Mouse (Mus musculus): ENCODE data around the gene Zglp1.

Gene Zglp1

DNA sequence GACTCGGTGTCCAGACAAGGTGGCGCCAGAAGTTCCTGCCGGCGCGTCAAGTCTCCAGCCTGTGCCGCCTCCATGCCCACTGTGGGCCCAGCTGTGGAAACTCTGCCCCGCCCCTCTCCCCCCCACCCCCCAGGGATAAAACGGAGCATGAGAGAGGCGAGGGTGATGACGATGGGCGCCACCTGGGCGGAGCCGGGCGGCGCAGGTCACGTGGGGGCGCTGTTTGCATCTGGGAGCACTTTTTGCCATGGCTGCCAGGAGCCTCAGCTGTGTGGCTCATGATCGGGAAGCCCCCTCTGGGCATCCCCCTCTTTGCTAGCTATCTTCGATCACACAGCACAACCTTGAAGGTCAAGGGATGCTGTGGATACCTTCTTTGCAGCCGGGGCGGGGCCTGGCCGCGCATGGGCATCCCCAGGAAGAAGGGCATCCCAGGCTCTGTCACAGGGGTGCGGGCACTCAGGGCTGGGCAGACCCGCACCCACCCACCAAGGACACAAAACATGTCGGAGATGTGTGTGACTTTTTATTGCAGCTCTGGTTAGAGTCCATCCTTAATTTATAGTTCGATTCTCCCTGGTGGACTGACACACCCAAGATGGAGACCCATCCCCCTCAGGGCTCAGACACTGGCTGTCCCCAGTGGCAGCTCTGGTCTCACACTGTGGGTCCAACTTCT is at the start of gene Zglp1:
Gene Zglp1, minus strand, starts transcription at position 88 of the 679 bp plus-strand sequence.
- no peak for DNase-seq (ENCODE audit: low spot score)

DNA sequence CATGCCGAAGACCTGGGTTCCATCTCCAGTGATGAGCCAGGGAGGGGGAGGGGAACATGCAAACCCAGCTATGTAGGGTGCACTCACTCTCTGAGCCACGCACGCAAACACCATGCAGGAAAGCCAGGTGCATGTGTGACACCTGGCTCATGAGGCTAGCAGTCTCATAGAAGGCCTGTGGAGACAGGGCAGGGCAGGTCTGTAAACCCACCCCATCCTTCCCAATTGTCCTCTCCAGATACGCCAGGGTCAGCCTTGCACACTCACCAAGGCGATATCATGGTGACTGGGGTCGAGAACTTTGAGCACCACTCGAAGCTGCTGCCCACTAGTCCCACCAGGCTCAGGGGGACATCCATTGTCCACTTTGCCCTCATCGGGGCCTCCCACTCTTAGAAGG is 48.2 kb upstream of the Zglp1 start:
- no peak for DNase-seq (ENCODE audit: low spot score)

DNA sequence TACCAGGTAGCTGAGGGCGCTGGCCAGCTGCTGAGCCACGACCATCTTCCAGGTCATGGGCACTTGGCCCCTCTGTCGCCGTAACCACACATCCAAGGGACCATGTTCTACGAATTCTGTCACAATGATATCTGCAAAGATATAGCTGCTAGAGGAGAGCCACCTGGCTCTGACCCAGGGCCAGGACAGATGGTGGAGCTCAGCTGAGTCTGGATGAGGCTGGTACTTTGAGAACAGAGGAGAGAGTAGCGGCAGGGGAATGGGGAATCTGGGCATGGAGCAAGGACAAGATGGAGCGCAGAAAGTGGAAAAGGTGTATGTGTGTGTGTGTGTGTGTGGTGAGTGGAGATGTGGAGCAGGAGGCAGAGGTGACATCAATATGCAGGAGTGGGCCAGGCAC is 47.3 kb upstream of the Zglp1 start:
- no peak for DNase-seq (ENCODE audit: low spot score)

DNA sequence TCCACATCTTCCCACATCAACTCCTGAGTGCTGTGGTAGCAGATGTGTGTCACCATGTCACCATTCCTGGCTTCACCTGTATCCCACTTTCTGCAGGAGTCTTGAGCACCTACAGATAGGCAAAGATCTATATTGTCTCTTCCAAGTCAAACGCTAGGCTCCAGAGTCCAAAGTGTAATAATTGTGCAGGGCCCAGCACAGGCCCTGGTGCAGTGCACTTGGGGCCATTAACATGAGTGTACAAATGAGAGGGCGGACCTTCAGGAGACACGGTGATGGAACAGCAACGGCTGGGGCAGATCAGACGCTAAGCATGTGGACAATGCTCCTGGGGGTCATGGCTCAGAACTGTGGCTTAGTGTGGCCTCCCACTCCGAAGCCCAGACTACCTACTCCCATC is 46.9 kb upstream of the Zglp1 start:
- no peak for DNase-seq (ENCODE audit: low spot score)

DNA sequence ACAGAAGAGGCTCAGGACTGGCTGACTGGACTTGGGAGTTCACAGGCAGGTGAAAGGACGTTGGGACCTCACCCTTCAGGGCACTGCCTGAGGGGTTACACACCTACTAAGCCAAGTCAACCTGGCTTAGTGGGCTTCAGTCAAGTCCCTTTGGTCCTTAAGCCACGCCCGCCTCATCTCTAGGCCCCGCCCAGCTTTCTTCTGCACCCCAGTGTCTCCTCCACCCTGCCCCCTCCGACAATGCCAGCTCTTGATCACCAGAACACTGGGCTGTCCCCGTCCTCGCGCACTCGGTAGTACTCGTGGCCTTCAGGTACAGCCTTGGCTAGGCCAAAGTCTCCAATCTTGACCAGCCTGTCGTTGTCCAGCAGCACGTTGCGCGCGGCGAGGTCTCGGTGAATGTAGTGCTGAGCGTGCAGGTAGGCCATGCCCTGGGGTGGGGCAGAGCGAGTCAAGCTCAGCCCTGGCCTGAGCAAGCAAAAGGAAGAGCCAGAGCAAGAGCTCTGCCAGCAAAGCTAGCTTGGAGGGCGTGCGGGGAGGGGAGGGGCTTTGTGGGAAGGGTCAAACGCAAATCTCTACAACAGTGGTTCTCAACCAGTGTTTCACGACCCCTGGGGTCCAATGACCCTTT is 40.8 kb upstream of the Zglp1 start:
- no peak for DNase-seq (ENCODE audit: low spot score)

DNA sequence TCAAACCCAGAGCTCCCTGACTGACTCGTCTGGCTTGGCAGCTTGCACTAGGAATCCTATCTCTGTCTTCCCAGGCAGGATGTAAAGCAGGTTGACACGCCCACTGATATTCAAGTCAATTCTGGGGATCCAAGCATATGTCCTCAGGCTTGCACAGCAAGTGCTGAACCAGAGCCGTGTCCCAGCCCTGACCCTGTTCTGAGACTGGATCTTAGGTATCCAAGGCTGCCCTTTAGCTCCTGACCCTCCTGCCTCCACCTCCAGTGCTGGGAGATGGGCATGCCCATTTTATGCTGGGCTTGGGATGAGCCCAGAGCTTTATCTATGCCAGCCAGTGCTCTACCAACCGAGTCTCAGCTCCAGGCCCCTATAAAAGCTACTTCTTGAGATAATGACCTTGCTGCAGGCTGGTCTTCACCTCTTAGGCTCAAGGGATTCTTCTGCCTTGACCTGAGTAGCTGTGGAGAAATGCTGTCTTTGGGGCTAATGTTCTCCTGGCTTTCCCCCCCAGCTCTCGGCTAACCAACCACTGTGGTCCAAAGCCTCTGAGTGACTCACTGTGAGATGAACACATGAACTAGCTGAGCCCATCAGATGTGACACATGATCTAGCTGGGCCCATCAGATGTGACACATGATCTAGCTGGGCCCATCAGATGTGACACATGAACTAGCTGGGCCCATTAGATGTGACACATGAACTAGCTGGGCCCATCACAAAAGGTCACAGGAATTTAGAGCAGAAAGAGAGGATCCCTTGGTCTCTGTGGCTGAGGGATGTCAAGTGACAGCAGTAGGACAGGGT is 39.1 kb upstream of the Zglp1 start:
- DNase-seq (ENCODE audit: low spot score): no peak

DNA sequence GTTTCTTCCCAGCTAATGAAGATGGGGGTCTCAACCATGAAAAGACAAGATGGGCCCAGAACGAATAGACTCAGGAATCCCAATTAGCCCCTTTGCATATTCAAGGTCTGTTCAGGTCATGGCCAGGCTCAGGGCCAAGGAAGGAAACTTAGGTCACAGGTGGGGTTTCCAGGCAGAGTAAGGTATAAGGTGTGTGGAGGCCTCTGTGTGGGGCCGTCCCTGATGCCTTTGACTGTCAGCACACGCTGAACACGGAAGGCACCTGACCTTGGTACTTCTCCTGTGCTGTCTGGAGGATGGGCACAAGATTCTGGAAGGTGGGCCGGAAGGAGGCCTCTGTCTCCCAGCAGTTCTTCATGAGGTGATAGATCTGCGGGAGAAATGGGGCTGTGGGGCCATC is 37.9 kb upstream of the Zglp1 start:
- no peak for DNase-seq (ENCODE audit: low spot score)

DNA sequence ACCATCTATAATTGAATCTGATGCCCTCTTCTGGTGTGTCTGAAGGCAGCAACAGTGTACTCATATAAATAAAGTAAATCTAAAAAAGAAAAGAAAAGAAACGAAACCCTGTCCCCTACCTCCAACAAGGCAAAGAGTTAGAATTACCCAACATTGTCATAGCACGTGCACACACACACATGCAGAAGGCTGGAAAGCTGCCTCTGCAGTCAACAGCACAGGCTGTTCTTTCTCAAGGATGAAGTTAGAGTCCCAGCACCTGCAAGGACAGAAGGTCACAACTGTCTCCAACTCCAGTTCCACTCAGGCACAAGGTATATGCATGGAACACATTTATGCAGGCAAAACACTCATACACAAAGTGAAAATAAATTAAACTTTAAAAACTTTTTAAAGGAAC is 35.2 kb upstream of the Zglp1 start:
- no peak for DNase-seq (ENCODE audit: low spot score)

DNA sequence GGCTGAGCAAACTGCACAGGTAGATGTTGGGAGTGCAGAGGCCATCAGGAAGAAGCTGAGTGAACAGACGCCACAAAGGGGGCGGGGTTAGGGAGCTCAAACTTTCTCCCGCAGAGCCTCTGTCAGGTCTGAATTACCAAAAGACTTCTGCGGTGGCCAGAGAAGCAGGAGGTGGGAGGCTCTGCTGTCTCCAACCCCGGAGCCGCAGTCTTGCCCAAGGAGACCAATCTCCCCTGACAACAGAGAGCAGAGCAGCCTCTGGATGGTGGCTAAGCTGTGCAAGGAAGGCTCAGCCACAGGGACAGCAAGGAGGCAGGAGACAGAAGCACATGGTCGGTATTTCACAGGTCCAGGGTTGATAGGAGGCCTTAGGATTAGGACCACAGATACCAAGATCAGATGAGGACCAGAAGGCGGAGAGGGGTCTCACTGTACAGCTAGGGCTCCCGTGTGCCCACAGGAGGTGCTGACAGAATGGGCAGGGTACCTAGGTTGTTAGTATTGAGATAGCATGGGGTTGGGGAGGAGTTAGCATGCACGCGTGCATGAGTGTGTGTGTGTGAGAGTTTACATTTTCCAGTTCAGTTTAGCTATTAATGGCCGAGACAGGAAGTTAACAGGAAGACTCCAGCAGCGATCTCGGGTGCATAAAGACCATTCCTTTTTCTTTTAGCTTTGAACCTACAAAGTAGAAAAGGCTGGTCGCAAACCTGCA is 33.7 kb upstream of the Zglp1 start:
- DNase-seq (ENCODE audit: low spot score): no peak

DNA sequence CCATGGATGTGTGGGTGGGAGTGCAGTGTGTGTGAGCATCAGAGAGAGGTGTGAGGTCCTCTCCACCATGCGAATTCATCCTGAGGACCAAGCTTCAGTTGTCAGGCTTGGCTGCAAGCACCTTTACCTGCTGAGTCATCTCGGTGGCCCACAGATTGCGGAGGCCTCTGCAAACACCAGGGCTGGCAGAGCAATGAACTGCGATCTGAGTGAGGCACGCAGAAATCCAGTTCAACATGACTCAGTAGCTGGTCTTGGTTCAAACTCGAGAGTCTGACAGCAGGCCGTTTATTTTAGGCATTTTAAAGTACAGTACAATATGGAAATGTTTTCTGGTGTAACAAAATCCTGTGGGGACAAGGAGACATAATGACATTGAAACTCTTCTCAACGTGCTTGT is 30.9 kb upstream of the Zglp1 start:
- DNase-seq (ENCODE audit: low spot score): peak; percentile 45

DNA sequence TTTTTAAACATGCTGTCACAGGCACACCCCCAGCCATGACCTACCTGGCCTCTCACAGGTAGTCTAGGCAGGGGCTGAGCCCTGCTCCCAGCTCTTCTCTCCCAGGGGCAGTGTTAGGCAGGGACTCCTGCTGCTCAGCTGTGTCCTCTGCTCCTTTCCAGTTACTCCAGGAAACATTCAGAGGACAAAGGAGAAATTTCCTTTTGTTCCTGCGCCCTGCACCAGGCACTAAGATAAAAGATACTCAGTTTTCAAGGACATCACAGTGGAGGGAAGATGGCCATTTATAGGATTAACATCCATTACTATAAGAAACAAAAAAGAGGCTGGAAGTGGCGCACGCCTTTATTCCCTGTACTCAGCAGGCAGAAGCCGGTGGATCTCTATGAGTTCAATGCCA is 29.1 kb upstream of the Zglp1 start:
- no peak for DNase-seq (ENCODE audit: low spot score)

DNA sequence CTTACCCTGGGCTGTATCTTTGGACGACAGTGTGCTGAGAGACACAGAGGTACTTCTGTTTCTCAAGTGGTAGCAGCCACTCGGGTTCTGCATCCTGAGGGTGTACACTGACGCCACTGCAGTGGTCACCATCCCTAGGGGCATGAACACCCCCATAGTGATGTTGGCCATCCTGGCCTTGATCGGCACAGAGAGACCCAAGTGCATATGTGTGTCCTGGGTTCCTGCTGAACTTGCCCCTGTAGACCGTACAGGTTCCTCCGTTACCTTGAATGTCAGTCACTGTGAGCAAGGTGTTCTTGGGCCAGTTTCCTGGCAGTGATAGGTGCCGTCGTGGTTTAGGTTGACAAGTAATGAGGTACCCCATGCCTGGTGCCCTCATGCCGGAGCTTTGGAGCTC is 26.5 kb upstream of the Zglp1 start:
- DNase-seq (ENCODE audit: low spot score): no peak

DNA sequence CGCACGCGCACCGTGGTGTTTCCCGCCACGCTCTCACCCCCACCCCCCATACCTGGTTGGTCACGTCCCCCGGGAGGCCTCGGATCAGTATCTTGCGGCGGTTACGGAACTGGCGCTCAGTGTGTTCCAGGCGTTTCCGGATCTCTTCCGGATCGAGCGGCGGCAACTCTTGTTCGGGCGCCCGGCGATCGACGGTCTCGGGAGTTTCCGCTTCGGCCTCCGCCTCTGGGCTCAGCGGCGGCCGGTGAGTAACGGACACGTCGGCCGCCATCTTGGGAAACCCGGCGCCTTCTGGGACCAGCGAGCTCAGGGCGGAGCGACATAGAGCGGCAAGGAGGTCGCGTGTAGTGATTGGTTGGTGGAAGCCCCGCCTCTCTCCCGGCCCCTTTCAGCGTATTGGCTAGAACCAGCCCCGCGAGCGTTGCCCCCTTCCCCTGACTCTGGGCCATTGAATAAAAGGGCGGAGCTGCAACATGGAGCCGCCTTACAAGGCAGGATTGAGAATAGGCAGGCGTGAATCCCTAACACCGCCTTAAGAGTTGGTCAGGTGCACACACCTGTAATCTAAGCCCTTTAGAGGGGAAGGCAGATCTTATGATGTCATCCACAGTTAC is 24.9 kb upstream of the Zglp1 start, which contains the start of the genes Gm38431 and Raver1:
Gene Gm38431, minus strand, starts transcription at position 291 of the 614 bp plus-strand sequence.
Gene Raver1, minus strand, starts transcription at position 302 of the 614 bp plus-strand sequence.
- peak; percentile 99 for DNase-seq (ENCODE audit: low spot score)

DNA sequence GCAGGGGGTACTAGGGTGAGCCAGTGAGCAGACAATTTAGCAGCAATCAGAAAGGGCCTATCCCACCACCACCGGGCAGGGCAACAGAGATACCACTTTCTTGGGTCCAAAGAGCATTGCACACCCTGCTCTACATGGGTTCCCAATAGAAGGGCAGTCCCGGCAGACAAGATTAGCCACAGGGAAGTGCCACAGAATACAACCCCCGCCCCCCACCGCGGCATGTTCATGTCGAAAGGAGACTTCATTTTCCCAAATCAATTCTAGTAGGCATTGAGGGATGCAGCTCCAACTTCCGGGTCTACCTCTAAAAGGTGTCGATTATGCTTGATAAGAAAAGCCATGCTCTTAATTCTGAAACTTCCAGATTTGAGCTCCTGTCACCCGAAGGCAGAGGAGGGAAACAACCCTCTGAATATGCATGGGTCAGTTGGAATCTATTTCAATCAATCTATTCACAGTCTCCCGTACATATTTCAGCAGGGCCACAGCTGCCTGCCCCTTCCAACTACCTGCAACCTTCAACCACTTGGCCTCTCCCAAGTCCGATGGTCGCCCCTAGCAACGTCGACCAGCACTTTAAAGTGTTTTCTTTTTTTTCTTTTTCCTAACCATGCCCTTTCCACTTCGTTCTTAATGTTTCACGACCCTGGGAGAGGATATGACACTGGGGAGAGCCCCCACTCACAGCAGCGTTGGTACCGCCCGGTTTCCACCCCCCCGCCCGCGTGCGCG is 24.2 kb upstream of the Zglp1 start:
- DNase-seq (ENCODE audit: low spot score): no peak

DNA sequence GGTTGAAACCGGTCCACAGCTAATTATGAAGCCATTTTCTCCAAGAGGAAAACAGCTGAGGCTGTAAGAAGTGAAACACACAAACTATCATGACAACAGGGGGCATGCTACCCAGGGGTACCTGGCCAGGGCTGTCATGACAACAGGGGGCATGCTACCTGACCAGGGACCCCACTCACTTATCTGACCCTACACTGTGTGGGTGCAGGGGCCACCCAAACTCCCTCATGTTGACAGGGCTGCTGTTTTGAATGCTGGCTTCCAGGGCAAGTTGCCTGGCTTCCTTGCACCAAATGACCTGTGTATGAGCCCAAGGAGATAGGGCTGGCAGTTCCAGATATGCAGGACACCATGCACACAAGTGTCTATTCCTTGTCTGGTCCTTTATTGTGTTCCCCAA is 23.6 kb upstream of the Zglp1 start:
- DNase-seq (ENCODE audit: low spot score): no peak

DNA sequence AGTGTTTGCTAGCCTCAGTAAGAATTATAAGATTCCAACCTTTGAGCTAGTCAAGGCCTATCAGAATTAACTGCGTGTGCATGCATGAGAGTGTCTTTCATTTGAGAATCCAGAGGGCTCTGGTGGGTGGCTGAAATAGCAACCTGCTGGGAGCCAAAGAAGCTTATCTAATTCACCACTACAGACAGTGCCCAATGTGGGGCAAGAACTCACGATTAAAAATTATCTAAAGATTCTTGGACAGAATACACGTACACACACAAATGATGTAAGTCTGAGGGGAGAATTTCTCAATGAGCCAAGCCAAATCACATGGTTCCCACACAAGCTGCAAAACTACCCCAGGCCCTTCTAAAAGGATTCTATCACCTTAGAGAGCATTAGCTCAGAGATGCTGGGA is 16.4 kb upstream of the Zglp1 start:
- DNase-seq (ENCODE audit: low spot score): no peak

DNA sequence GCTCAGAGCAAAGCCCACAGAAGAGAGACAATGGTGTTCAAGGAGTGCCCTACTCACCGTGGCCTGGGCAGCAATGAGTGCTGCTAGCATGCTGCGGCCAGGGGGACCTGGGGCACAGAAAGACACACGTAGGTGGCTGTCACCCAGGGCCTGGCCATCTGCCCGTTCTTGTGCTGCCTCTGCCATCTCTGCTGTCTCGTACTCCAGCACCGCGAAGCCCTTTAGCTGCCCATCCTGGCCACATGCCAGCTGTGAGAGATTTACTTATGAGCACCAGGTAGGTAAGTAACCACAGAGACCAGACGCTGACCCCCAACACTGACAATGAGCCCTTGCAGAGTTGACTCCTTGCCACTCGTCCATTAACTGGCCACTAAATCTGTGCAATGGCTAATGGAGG is 14.2 kb upstream of the Zglp1 start:
- no peak for DNase-seq (ENCODE audit: low spot score)

DNA sequence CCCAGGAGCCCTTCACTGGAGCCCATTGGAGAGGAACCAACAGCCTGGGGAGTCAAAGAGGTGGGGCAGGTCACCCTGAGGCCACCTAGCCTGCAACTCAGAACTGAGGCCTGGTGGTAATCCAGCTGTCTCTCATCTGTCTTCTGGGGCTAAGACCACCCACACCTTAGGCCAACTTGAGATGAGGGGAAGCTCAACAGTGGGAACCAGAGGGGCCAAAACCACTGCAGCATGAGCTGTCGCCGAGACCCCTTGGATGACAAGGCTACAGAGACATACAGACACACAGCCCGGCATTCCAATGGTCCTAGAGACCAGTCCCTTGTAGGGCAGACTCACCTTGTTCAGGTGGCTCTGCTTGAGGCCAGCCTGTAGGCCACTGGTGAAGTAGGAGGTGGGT is 8.7 kb upstream of the Zglp1 start:
- DNase-seq (ENCODE audit: low spot score): no peak

DNA sequence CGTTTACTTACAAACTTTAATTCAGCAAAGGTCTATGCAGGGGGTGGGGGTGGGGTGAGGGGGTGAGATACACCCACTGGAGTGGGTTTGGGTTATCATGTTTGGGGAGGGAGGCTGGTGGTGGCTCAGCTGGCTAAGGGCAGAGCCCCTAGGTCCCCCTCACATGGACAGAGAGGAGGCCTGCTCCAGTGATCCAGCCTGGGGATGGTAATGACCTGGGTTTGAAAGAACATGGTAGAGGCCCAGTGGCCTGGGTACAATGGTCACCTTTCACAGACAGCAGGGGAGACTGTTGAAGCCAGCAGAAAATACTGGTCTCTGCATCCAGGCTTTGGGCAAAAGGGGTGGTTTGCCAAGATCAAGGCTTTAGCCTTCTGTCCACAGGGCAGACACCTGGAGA is 7.3 kb upstream of the Zglp1 start:
- no peak for DNase-seq (ENCODE audit: low spot score)

DNA sequence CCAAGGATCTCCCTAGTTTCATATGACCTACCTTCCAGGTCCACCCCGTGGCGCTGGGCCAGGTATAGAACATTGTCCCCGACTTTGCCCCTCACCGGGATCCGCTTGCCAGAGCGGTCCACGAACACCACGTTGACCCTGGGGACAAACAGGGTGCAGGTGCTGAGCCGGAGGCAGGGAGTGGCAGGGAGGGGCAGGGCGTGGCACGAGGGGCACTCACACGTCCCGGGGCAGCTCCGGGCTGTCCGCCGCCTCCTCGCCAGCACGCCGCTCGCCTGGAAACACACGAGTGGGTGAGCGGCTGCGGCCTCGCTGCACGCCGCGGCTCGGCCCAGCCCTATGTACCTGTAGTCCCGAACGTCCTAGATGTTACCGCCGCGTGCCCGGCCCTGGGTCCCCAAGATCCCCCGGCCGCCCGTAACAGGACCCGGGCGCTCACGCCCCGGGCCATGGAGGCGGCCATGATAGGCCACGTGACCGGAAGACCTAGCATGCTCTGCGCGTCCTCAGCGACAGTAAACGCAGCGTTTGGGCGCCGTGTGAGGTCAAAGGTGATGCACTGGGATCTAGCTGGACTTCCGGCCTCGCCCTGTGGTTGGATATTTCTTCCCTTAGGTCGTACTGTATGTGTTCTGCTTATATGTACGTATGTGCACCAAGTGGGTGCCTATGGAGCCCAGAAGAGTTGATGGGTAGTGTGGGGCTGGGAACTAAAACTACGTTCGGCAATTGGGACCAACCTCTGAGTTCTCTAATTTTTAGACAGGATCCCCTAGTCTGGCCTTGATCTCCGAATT is 6.3 kb upstream of the Zglp1 start, which contains the start of the genes Gm49373 and Fdx1l:
Gene Gm49373, minus strand, starts transcription at position 53 of the 797 bp plus-strand sequence.
Gene Fdx1l, minus strand, starts transcription at position 571 of the 797 bp plus-strand sequence.
- peak; percentile 91 for DNase-seq (ENCODE audit: low spot score)
